Mouse (Mus musculus) T-cell, adult 2 months (primary cell): Measurements from ENCODE around the gene Orm3.
A peak's percentile ranks its signal among the peaks of the same experiment; 100 is the strongest.

Experiments
- DNase-seq: peaks from one replicate; pipeline ENCODE4 v3.0.0; 2022; ENCODE audit warnings: low spot score

Gene Orm3

GRCm38 (mm10) chr4:63402558-63402957 lies 46.6 kb downstream of the Orm3 start:
- no peak for DNase-seq

GRCm38 (mm10) chr4:63403040-63403959 lies 47.3 kb downstream of the Orm3 start, which contains the start of gene Akna:
Akna (minus strand) TSS chr4:63403354.
- DNase-seq: peak; percentile 79

GRCm38 (mm10) chr4:63404205-63404604 lies 48.2 kb downstream of the Orm3 start:
- peak; percentile 60 for DNase-seq

- peak; percentile 57 for DNase-seq
Observed at GRCm38 (mm10) chr4:63405051-63405450, 49.1 kb downstream of the Orm3 start.

GRCm38 (mm10) chr4:63405683-63406082 lies 49.7 kb downstream of the Orm3 start:
- no peak for DNase-seq

GRCm38 (mm10) chr4:63408247-63408646 lies 52.3 kb downstream of the Orm3 start:
- no peak for DNase-seq

GRCm38 (mm10) chr4:63408649-63409048 lies 52.7 kb downstream of the Orm3 start:
- DNase-seq: peak; percentile 56
